Mouse (Mus musculus): ENCODE data around the gene Pnrc1.

DNA sequence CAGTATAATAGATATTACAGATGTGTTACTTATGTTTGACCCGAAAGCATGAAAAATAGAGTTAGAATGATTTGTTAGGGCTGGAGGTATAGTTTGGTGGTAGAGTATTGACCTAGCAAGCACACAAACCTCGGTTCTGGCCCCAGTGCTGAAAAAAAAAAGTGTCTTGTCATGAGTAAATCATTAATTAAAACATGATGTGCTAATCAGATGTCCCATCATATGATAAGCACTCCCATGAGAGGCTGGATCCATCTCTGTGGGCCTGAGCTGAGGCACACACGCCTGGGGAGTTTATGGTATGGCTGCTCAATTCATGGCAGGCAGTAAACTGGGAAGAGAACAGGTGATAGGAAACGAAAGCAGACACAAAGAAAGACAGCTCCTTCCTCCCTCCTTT lies 60.3 kb downstream of the Pnrc1 start:
- TF ChIP-seq POLR2A (IDR thresholded peaks at IDR 0.05; ENCODE audit: control insufficient read depth, extremely low read depth, insufficient read depth, low read length, poor library complexity) (no peak), CTCF (IDR thresholded peaks at IDR 0.05; ENCODE audit: borderline replicate concordance, control insufficient read depth, extremely low read depth, insufficient read depth, low read length, poor library complexity) (no peak)

All from thymus, adult 2 months (tissue).